Mouse (Mus musculus): ENCODE data around the gene Ranbp1.

GRCm38 (mm10) chr16:18258221-18258620, 9.7 kb upstream of the Ranbp1 start, which contains the start of gene Gm49776:
- TF ChIP-seq CTCF (IDR thresholded peaks at IDR 0.05; ENCODE audit: low read depth, low read length): no peak
- no peak for TF ChIP-seq POLR2A (IDR thresholded peaks at IDR 0.05; ENCODE audit: extremely low read depth, insufficient read depth, low read length)
